23 mouse cellular contexts compared by ENCODE assay signal in genomic region chr5:100943716-100944115, GRCm38 (mm10).
DNase-seq lines count a peak whose midpoint lies in the region; ATAC-seq and TF ChIP-seq lines count a peak whose summit lies in the region.
"Had no signal": no experiment of that assay in that cellular context is flagged by ENCODE, and none has a peak within 500 bp of the region (broad histone marks: within the 10 kb centered on the region; RNA-seq: fewer than 3 reads in every experiment).

No protein-coding gene starts in this region.

- H3K9me3 ChIP-seq in forebrain, postnatal 0 days (ENCODE audit: low read length) = no peaks in the 10 kb centered on the region
- no peaks in the 10 kb centered on the region for H3K9me3 ChIP-seq in forebrain, embryonic 13.5 days (replicated peaks)
- no peaks in the 10 kb centered on the region for H3K9me3 ChIP-seq in neural tube, embryonic 13.5 days
- H3K9me3 ChIP-seq in lung, postnatal 0 days (ENCODE audit: low read length) = no peaks in the 10 kb centered on the region
- H3K9me3 ChIP-seq: embryonic facial prominence, embryonic 12.5 days; heart, embryonic 12.5 days; hindbrain, embryonic 10.5 days had no signal

- ATAC-seq in forebrain, postnatal 0 days = no peak
- ATAC-seq in forebrain, embryonic 13.5 days = no peak
- ATAC-seq in neural tube, embryonic 13.5 days (ENCODE audit: low read depth) = no peak
- ATAC-seq in lung, postnatal 0 days = no peak
- ATAC-seq: CD4-positive, CD25-positive, alpha-beta regulatory T cell, adult 4 months; inflammation-experienced regulatory T-cells, adult 6 months; midbrain, embryonic 16.5 days had no signal

- no peak for TF ChIP-seq CTCF in forebrain, postnatal 0 days (IDR thresholded peaks at IDR 0.05; ENCODE audit: low read depth)
- no peak for TF ChIP-seq CTCF in lung, postnatal 0 days (IDR thresholded peaks at IDR 0.05)

- H3K4me1 ChIP-seq in forebrain, postnatal 0 days (ENCODE audit: insufficient read depth) = no peaks in the 10 kb centered on the region
- H3K4me1 ChIP-seq in forebrain, embryonic 13.5 days = no peaks in the 10 kb centered on the region
- H3K4me1 ChIP-seq in neural tube, embryonic 13.5 days (replicated peaks) = peaks cover 7% of the 10 kb centered on the region
- no peaks in the 10 kb centered on the region for H3K4me1 ChIP-seq in lung, postnatal 0 days (ENCODE audit: insufficient read depth, low read depth, low read length)
- H3K4me1 ChIP-seq: embryonic facial prominence, embryonic 12.5 days; heart, embryonic 12.5 days; hindbrain, embryonic 10.5 days had no signal

- H3K36me3 ChIP-seq in forebrain, postnatal 0 days (ENCODE audit: insufficient read depth) = no peaks in the 10 kb centered on the region
- H3K36me3 ChIP-seq in forebrain, embryonic 13.5 days (ENCODE audit: poor library complexity, severe bottlenecking) = no peaks in the 10 kb centered on the region
- H3K36me3 ChIP-seq in neural tube, embryonic 13.5 days = no peaks in the 10 kb centered on the region
- H3K36me3 ChIP-seq in lung, postnatal 0 days (ENCODE audit: insufficient read depth, low read length) = no peaks in the 10 kb centered on the region
- H3K36me3 ChIP-seq: embryonic facial prominence, embryonic 12.5 days; heart, embryonic 12.5 days; hindbrain, embryonic 10.5 days had no signal

- no peak overlapping the region for H3K4me3 ChIP-seq in forebrain, postnatal 0 days (ENCODE audit: low read depth, low read length)
- no peak overlapping the region for H3K4me3 ChIP-seq in forebrain, embryonic 13.5 days
- no peak overlapping the region for H3K4me3 ChIP-seq in neural tube, embryonic 13.5 days
- H3K4me3 ChIP-seq in lung, postnatal 0 days (ENCODE audit: low read depth, low read length) = no peak overlapping the region
- H3K4me3 ChIP-seq: embryonic facial prominence, embryonic 12.5 days; heart, embryonic 12.5 days; hindbrain, embryonic 10.5 days; left cerebral cortex, adult 2 months had no signal

- no peak for TF ChIP-seq EP300 in lung, postnatal 0 days (IDR thresholded peaks at IDR 0.05)

- H3K9ac ChIP-seq in forebrain, postnatal 0 days = no peak overlapping the region
- H3K9ac ChIP-seq in forebrain, embryonic 13.5 days = no peak overlapping the region
- H3K9ac ChIP-seq in neural tube, embryonic 13.5 days = no peak overlapping the region
- no peak overlapping the region for H3K9ac ChIP-seq in lung, postnatal 0 days (replicated peaks; ENCODE audit: low read depth)
- H3K9ac ChIP-seq: embryonic facial prominence, embryonic 12.5 days; heart, embryonic 12.5 days; liver, embryonic 14.5 days; lung, embryonic 14.5 days had no signal

- no peak for DNase-seq in forebrain, postnatal 0 days
- DNase-seq in neural tube, embryonic 10.5 days (ENCODE audit: extremely low spot score, low spot score) = no peak
- peak; percentile 39 for DNase-seq in kidney, postnatal 14 days
- DNase-seq in thymus, postnatal 25 days = no peak
- no peak for DNase-seq in lung, postnatal 0 days (ENCODE audit: low spot score)
- DNase-seq in urinary bladder, postnatal 36 days (ENCODE audit: low spot score in 2 of 2) = no peak
- DNase-seq: adrenal gland, postnatal 25 days; cerebellum, adult 9-11 months; gastrocnemius, postnatal 10 days; heart, postnatal 10 days; layer of hippocampus, adult 9-11 months; lung, embryonic 14.5 days; lung, postnatal 36 days had no signal

- H3K27ac ChIP-seq in forebrain, postnatal 0 days (ENCODE audit: low read depth, low read length) = no peak overlapping the region
- no peak overlapping the region for H3K27ac ChIP-seq in forebrain, embryonic 13.5 days
- H3K27ac ChIP-seq in neural tube, embryonic 13.5 days (replicated peaks) = no peak overlapping the region
- no peak overlapping the region for H3K27ac ChIP-seq in lung, postnatal 0 days (ENCODE audit: low read length)
- H3K27ac ChIP-seq: embryonic facial prominence, embryonic 12.5 days; hindbrain, embryonic 10.5 days; left cerebral cortex, adult 2 months; liver, embryonic 14.5 days had no signal

- WGBS in forebrain, postnatal 0 days = 59% methylated on average over 11 of the region's 11 CpGs
- 61% methylated on average over 11 of the region's 11 CpGs for WGBS in forebrain, embryonic 13.5 days
- 38% methylated on average over 11 of the region's 11 CpGs for WGBS in neural tube, embryonic 13.5 days
- 55% methylated on average over 11 of the region's 11 CpGs for WGBS in lung, postnatal 0 days

- no peaks in the 10 kb centered on the region for H3K27me3 ChIP-seq in forebrain, postnatal 0 days (ENCODE audit: insufficient read depth, low read length)
- no peaks in the 10 kb centered on the region for H3K27me3 ChIP-seq in forebrain, embryonic 13.5 days
- peaks cover 14% of the 10 kb centered on the region; the same call in 1 of the 2 replicates for H3K27me3 ChIP-seq in neural tube, embryonic 13.5 days
- H3K27me3 ChIP-seq in lung, postnatal 0 days (replicated peaks; ENCODE audit: insufficient read depth, low read length) = no peaks in the 10 kb centered on the region
- H3K27me3 ChIP-seq: embryonic facial prominence, embryonic 12.5 days had no signal

- peak overlapping the region; percentile 4; the same call in 1 of the 2 replicates for H3K4me2 ChIP-seq in forebrain, postnatal 0 days (ENCODE audit: low read depth)
- H3K4me2 ChIP-seq in forebrain, embryonic 13.5 days = no peak overlapping the region; the same call in 1 of the 2 replicates
- peak overlapping the region; percentile 24; the same call in 1 of the 2 replicates for H3K4me2 ChIP-seq in neural tube, embryonic 13.5 days
- no peak overlapping the region for H3K4me2 ChIP-seq in lung, postnatal 0 days (replicated peaks; ENCODE audit: low read depth, low read length)
- H3K4me2 ChIP-seq: embryonic facial prominence, embryonic 12.5 days; heart, embryonic 12.5 days; lung, embryonic 14.5 days had no signal

Comparison
In these comparisons a context has a peak if more than half of its experiments do, and no peak if none do; other contexts are left out.
1. H3K4me2 ChIP-seq: peak in forebrain, postnatal 0 days (single experiment) and neural tube, embryonic 13.5 days (single experiment); none in forebrain, embryonic 13.5 days (single experiment) and lung, postnatal 0 days (single experiment).